Mouse (Mus musculus) heart, adult 8-10 months (tissue): Measurements from ENCODE around the gene Snrnp40. TPM values are rescaled to one million over a fixed set of nuclear protein-coding genes. Genes with fewer than 3 reads are reported as not detected.

Source experiments
- DNase-seq: peaks from one replicate; pipeline ENCODE4 v3.0.0; 2022; ENCODE audit warnings: low spot score
- total RNA-seq, 4 experiments: library from RNA; stranded (reverse); gene quantifications; 2 replicates each; pipeline ENCODE4 v1.2.4; 2022

Gene Snrnp40
- total RNA-seq, 4 experiments from 2014 or later: 12.8 to 17.2 (median 16.7) TPM

DNA sequence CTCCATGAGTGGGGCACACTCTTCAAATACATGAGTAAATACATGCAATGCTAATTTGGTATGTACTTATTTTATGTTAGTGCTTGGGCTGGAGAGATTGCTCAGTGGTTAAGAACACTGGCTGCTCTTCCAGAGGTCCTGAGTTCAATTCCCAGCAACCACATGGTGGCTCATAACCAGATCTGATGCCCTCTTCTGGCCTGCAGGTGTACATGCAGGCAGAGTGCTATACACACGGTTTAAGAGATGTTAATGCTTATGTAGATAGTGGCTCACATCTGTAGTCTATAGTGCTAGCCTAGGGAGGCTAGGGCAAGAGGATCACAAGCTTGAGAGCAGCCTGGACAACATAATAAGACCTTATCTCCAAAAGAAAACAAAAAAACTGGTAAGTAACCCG is 20.5 kb downstream of the Snrnp40 start:
- DNase-seq: no peak

DNA sequence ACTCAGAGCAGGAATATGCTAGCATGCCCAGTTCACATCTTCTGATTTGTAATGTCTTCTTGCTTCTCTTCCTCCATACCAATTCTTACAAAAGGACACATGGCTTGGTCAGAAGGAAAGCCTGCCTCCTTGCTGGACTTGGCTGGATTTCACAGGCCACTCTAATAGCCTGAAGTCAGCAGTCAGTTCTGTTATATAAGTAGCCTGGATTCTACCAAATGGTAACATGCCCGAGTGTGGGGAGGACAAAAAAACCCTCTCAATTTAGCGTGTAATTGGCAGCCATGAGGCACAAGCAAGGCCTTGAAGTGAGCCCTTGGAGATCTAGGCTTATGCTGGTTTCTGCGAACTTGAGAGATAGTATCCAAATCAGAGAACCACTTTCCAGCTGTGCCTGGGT is 27.3 kb downstream of the Snrnp40 start:
- DNase-seq: peak; percentile 15

DNA sequence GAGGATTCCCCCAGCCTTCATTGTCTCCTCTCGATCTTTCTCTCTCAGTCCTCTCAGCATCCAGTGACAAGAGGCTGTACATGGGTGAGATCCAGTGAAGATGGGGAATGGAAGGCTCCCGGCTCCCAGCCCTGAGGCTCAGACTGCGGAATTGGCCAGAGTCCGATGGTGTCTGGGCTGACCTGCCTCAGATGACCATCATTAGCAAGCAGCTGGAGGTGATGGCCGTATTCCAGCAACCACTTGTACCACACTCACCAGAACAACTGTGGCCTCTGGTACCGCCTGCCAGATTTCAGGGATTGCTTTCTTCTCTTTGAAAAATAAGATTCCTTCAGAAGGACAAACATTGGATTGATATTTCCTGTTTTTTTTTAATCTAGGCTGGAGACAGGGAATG is 29.6 kb downstream of the Snrnp40 start:
- peak; percentile 62 for DNase-seq

DNA sequence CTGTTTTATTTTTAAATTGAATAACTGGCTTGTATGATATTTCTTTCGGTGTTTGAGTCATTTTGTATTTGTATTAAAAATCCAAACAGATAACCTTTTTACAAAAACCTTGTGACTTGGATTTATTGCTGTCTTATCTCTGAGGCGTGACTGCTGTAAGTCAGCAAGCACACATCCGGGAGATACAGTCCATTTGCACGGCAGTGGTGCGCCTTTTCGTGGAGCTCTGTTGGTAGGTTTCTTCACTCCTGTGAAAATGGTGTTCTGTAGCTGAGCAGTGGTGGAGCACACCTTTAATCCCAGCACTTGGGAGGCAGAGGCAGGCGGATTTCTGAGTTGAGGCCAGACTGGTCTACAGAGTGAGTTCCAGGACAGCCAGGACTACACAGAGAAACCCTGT is 30.0 kb downstream of the Snrnp40 start:
- no peak for DNase-seq

DNA sequence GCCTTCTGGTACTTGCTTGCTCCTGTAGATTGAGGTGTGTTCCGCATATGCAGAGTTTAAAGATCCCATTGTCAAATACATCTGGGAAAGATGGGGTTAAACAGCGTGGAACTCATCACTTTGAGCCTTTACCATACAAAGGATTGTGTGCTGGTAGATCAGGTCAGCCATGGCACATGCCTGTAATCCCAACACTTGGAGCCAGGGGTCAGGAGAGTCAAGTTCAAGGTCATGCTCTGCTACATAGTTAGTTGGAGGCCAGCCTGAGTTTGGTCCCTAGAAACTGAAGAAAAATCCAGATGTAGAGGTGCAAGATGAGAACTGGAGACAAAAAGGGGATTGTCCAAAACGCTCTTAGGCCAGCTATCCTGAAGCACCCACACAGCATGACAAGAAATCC is 31.3 kb downstream of the Snrnp40 start:
- DNase-seq: no peak

Other genes starting within 250 kb of the Snrnp40 start
- not detected for gene Hcrtr1, start 220.8 kb upstream of the Snrnp40 start, total RNA-seq
- 10 to 100 TPM; 44.8 to 57.2 (median 49.5) TPM for gene Tinagl1, start 185.0 kb upstream of the Snrnp40 start, total RNA-seq
- not detected for gene Gm853, start 137.7 kb upstream of the Snrnp40 start, total RNA-seq
- gene Serinc2, start 80.9 kb upstream of the Snrnp40 start, total RNA-seq: 1 to 10 TPM; 1.9 to 3.7 (median 2.6) TPM
- gene Fabp3, start 51.5 kb upstream of the Snrnp40 start, total RNA-seq: 1,000 to 10,000 TPM; 6,025 to 7,484 (median 6,750) TPM
- gene Gm10570, start 51.5 kb upstream of the Snrnp40 start, total RNA-seq: under 1 TPM in 1 of 4 experiments, not detected in 3; 0.91 TPM
- 10 to 100 TPM; 24.2 to 35.4 (median 29.0) TPM for gene Zcchc17, start 189 bp upstream of the Snrnp40 start, total RNA-seq
- gene Nkain1, start 214.0 kb downstream of the Snrnp40 start, total RNA-seq: 10 to 100 TPM in 2 of 4 experiments, 1 to 10 TPM in 2; 5.4 to 17.0 (median 11.6) TPM